Mouse (Mus musculus) myocyte (in vitro differentiated cells): ENCODE results near the gene Ncor1.

Source experiments
- CEBPB ChIP-seq: IDR thresholded peaks from 2 replicates; pipeline ENCODE4 v1.6.1; 2011; ENCODE audit warnings: mild to moderate bottlenecking, moderate library complexity; ENCODE audit not compliant: poor library complexity, insufficient read depth, severe bottlenecking
- E2F4 ChIP-seq: IDR thresholded peaks from one replicate; pipeline ENCODE4 v1.6.1; 2011; ENCODE audit warnings: mild to moderate bottlenecking, control low read depth, moderate library complexity; ENCODE audit not compliant: insufficient read depth
- MAX ChIP-seq: IDR thresholded peaks from one replicate; pipeline ENCODE4 v1.6.1; 2011; ENCODE audit warnings: low read depth, mild to moderate bottlenecking, control low read depth
- POLR2A ChIP-seq: IDR thresholded peaks from one replicate; pipeline ENCODE4 v1.6.1; 2011; ENCODE audit warnings: low read depth, mild to moderate bottlenecking, control low read depth, moderate library complexity; ENCODE audit not compliant: insufficient read length
- USF1 ChIP-seq: IDR thresholded peaks from one replicate; pipeline ENCODE4 v1.6.1; 2011; ENCODE audit warnings: low read depth, mild to moderate bottlenecking, control low read depth, moderate library complexity

DNA sequence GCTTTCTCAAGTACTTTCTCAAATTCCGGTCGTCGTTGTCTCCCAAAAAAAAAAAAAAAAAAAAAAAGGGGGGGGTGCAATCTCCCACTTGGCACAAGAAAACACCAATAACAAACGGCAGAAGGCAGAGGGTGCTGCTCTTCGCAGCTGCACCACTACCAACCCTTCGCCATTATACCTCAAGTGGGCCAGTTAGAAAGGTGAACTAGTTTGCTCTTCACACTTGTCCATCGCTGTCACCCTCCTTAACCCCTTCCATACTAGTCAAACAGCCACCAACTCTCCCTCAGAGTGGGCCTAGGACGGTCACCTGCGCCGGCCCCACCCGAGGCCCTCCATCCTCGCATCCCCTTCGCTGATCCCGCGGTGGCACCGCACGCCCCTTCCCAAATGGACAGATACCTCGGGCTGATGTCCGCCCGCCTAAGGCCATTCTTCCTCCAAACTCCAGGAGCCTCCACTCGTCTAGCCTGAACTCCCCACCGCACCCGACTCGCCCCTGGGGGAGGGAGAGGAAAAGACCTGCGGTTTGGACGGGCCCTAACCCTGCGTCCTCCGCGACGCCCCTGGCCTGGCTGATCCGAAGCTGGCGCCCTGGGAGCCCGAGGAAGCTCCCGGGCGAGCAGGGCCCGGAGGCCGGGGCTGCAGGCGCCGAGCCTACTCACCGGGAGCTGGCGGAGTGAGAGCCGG is 1.7 kb downstream of the Ncor1 start:
- TF ChIP-seq POLR2A (peak; percentile 63), E2F4 (no peak), MAX (no peak), CEBPB (no peak), USF1 (no peak)
